Mouse (Mus musculus) liver, embryonic 13.5 days (tissue): ENCODE data around the gene Cyb561a3. TPM values are rescaled to one million over a fixed set of nuclear protein-coding genes. Genes with fewer than 3 reads are reported as not detected.
A peak's percentile ranks its signal among the peaks of the same experiment; 100 is the strongest.

Experiments
- ATAC-seq: fragments of 200-750 bp; cut with Nextera tagmentation; 2 replicates; pipeline ENCODE4 v1.8.0; 2017; ENCODE audit warnings: low read depth, mild to moderate bottlenecking, moderate number of reproducible peaks, moderate library complexity
- DNase-seq: peaks from one replicate; pipeline ENCODE4 v3.0.0; 2022
- H3K27ac ChIP-seq: fragments of 300-500 bp; sonication (generic); 2 replicates; pipeline ENCODE4 v1.5.1; 2015; ENCODE audit warnings: moderate library complexity, mild to moderate bottlenecking, inconsistent platforms
- H3K27me3 ChIP-seq: fragments of 300-500 bp; sonication (generic); 2 replicates; pipeline ENCODE4 v1.6.1; 2015; ENCODE audit warnings: mild to moderate bottlenecking, inconsistent platforms
- H3K36me3 ChIP-seq: fragments of 300-500 bp; sonication (generic); 2 replicates; pipeline ENCODE4 v1.6.1; 2015; ENCODE audit warnings: mild to moderate bottlenecking, inconsistent platforms
- H3K4me1 ChIP-seq: fragments of 300-500 bp; sonication (generic); replicated peaks from 2 replicates; pipeline ENCODE4 v1.6.1; 2015; ENCODE audit warnings: inconsistent platforms
- H3K4me2 ChIP-seq: fragments of 300-500 bp; sonication (generic); 2 replicates; pipeline ENCODE4 v1.6.1; 2015; ENCODE audit warnings: inconsistent platforms, mild to moderate bottlenecking, moderate library complexity
- H3K4me3 ChIP-seq: fragments of 300-500 bp; sonication (generic); replicated peaks from 2 replicates; pipeline ENCODE4 v1.5.1; 2015; ENCODE audit warnings: mild to moderate bottlenecking, inconsistent platforms
- H3K9ac ChIP-seq: fragments of 300-500 bp; sonication (generic); 2 replicates; pipeline ENCODE4 v1.6.1; 2015; ENCODE audit warnings: mild to moderate bottlenecking, inconsistent platforms
- H3K9me3 ChIP-seq: fragments of 300-500 bp; sonication (generic); replicated peaks from 2 replicates; pipeline ENCODE4 v1.6.1; 2016; ENCODE audit warnings: inconsistent platforms
- WGBS: fragments of 180-500 bp; shearing (Covaris S2); methylation state at CpG from one replicate; pipeline ENCODE4 v1.1.7; 2015; ENCODE audit not compliant: insufficient replicate concordance; 5-methylcytosine and 5-hydroxymethylcytosine counted together
- polyA plus RNA-seq: library from polyadenylated mRNA; unstranded; fragments of >200 nt; fragmentation: Nextera tagmentation; extraction: Ambion mirVana; gene quantifications from 2 replicates; pipeline ENCODE4 v1.2.1, GENCODE M21; 2015

Cyb561a3 gene
- polyA plus RNA-seq, 1 experiment from 2014 or later, result 10.6 TPM

- Histone ChIP-seq H3K9me3 (no peaks in the 10 kb centered on the region), H3K4me1 (peaks cover 12% of the 10 kb centered on the region; the same call in 1 of the 2 replicates), H3K9ac (no peak overlapping the region), H3K36me3 (0 out of 2 replicates have a peak, but pooled peaks cover 4% of the 10 kb centered on the region), H3K4me3 (no peak overlapping the region), H3K27me3 (no peaks in the 10 kb centered on the region), H3K27ac (no peak overlapping the region), H3K4me2 (no peak overlapping the region)
- DNase-seq (no peak), ATAC-seq (no peak)
- WGBS, result 58% methylated on average over 6 of the region's 6 CpGs
Observed at GRCm38 (mm10) chr19:10564278-10564677, 12.7 kb upstream of the Cyb561a3 start.

GRCm38 (mm10) chr19:10565217-10565616 lies 11.8 kb upstream of the Cyb561a3 start:
- WGBS, result 63% methylated on average over 4 of the region's 4 CpGs
- no peak overlapping the region for H3K4me2 ChIP-seq
- ATAC-seq (no peak), DNase-seq (no peak)
- H3K36me3 ChIP-seq, result peaks cover 9% of the 10 kb centered on the region; the same call in 1 of the 2 replicates
- H3K4me3 ChIP-seq, result no peak overlapping the region
- no peak overlapping the region for H3K9ac ChIP-seq
- H3K27ac ChIP-seq, result no peak overlapping the region; the same call in 1 of the 2 replicates
- no peaks in the 10 kb centered on the region for H3K27me3 ChIP-seq
- peaks cover 12% of the 10 kb centered on the region; the same call in 1 of the 2 replicates for H3K4me1 ChIP-seq
- H3K9me3 ChIP-seq, result no peaks in the 10 kb centered on the region

- Histone ChIP-seq H3K4me2 (no peak overlapping the region), H3K36me3 (peaks cover 49% of the 10 kb centered on the region), H3K27me3 (no peaks in the 10 kb centered on the region), H3K4me1 (peaks cover 4% of the 10 kb centered on the region; the same call in 1 of the 2 replicates), H3K9me3 (no peaks in the 10 kb centered on the region), H3K27ac (no peak overlapping the region), H3K4me3 (no peak overlapping the region), H3K9ac (no peak overlapping the region)
- ATAC-seq (no peak), DNase-seq (no peak)
- WGBS, result 90% methylated on average over 6 of the region's 6 CpGs
Observed at GRCm38 (mm10) chr19:10569627-10570026, 7.3 kb upstream of the Cyb561a3 start.

GRCm38 (mm10) chr19:10580102-10580501 lies 3.1 kb downstream of the Cyb561a3 start:
- Histone ChIP-seq H3K9me3 (no peaks in the 10 kb centered on the region), H3K4me3 (no peak overlapping the region), H3K27ac (no peak overlapping the region), H3K4me1 (peaks cover 35% of the 10 kb centered on the region), H3K4me2 (no peak overlapping the region), H3K27me3 (no peaks in the 10 kb centered on the region), H3K9ac (no peak overlapping the region), H3K36me3 (peaks cover 17% of the 10 kb centered on the region)
- DNase-seq (no peak), ATAC-seq (no peak)
- 65% methylated on average over 3 of the region's 3 CpGs for WGBS

- H3K4me3 ChIP-seq, result no peak overlapping the region
- no peaks in the 10 kb centered on the region for H3K9me3 ChIP-seq
- H3K27me3 ChIP-seq, result no peaks in the 10 kb centered on the region
- H3K27ac ChIP-seq, result no peak overlapping the region
- peaks cover 16% of the 10 kb centered on the region for H3K36me3 ChIP-seq
- DNase-seq (no peak), ATAC-seq (no peak)
- H3K4me2 ChIP-seq, result no peak overlapping the region
- no peak overlapping the region for H3K9ac ChIP-seq
- peaks cover 33% of the 10 kb centered on the region for H3K4me1 ChIP-seq
- WGBS, result 47% methylated on average over 3 of the region's 3 CpGs
Observed at GRCm38 (mm10) chr19:10580761-10581160, 3.8 kb downstream of the Cyb561a3 start.

- H3K27ac ChIP-seq, result no peak overlapping the region
Observed at GRCm38 (mm10) chr19:10581984-10582383, 5.0 kb downstream of the Cyb561a3 start.

GRCm38 (mm10) chr19:10583550-10584146 lies 6.7 kb downstream of the Cyb561a3 start:
- 71% methylated on average over 7 of the region's 7 CpGs for WGBS

More at GRCm38 (mm10) chr19:10581984-10582383, 5.0 kb downstream of the Cyb561a3 start:
- 71% methylated on average over 6 of the region's 6 CpGs for WGBS
- Histone ChIP-seq H3K9ac (no peak overlapping the region), H3K27me3 (no peaks in the 10 kb centered on the region), H3K36me3 (peaks cover 16% of the 10 kb centered on the region), H3K4me3 (no peak overlapping the region), H3K9me3 (no peaks in the 10 kb centered on the region), H3K4me1 (peaks cover 25% of the 10 kb centered on the region), H3K4me2 (no peak overlapping the region)
- ATAC-seq (no peak), DNase-seq (no peak)

GRCm38 (mm10) chr19:10585112-10585511 lies 8.1 kb downstream of the Cyb561a3 start:
- WGBS, result 80% methylated on average over 8 of the region's 8 CpGs
- Histone ChIP-seq H3K27me3 (no peaks in the 10 kb centered on the region), H3K4me2 (no peak overlapping the region), H3K9ac (no peak overlapping the region), H3K4me1 (peaks cover 17% of the 10 kb centered on the region), H3K36me3 (peaks cover 28% of the 10 kb centered on the region), H3K27ac (no peak overlapping the region), H3K4me3 (no peak overlapping the region), H3K9me3 (no peaks in the 10 kb centered on the region)
- ATAC-seq (no peak), DNase-seq (no peak)

More at GRCm38 (mm10) chr19:10583550-10584146, 6.7 kb downstream of the Cyb561a3 start:
- Histone ChIP-seq H3K4me3 (no peak overlapping the region), H3K36me3 (peaks cover 26% of the 10 kb centered on the region), H3K4me1 (peaks cover 17% of the 10 kb centered on the region), H3K4me2 (no peak overlapping the region), H3K9ac (no peak overlapping the region), H3K9me3 (no peaks in the 10 kb centered on the region), H3K27ac (no peak overlapping the region), H3K27me3 (no peaks in the 10 kb centered on the region)
- ATAC-seq, result no peak
- no peak for DNase-seq

- H3K9ac ChIP-seq, result no peak overlapping the region
- 63% methylated on average over 8 of the region's 8 CpGs for WGBS
- H3K4me3 ChIP-seq, result no peak overlapping the region
- DNase-seq (no peak), ATAC-seq (no peak)
- no peak overlapping the region for H3K4me2 ChIP-seq
- H3K9me3 ChIP-seq, result no peaks in the 10 kb centered on the region
- H3K27me3 ChIP-seq, result no peaks in the 10 kb centered on the region
- H3K27ac ChIP-seq, result peak overlapping the region; percentile 55
- H3K36me3 ChIP-seq, result peaks cover 33% of the 10 kb centered on the region
- peaks cover 17% of the 10 kb centered on the region for H3K4me1 ChIP-seq
Observed at GRCm38 (mm10) chr19:10587231-10587630, 10.3 kb downstream of the Cyb561a3 start.

GRCm38 (mm10) chr19:10589127-10589857 lies 12.3 kb downstream of the Cyb561a3 start:
- peaks cover 34% of the 10 kb centered on the region for H3K36me3 ChIP-seq
- H3K9me3 ChIP-seq, result no peaks in the 10 kb centered on the region
- H3K9ac ChIP-seq, result no peak overlapping the region
- H3K4me1 ChIP-seq, result peaks cover 17% of the 10 kb centered on the region
- WGBS, result 36% methylated on average over 5 of the region's 5 CpGs
- ATAC-seq, result no peak
- DNase-seq, result no peak
- H3K4me2 ChIP-seq, result no peak overlapping the region
- no peaks in the 10 kb centered on the region for H3K27me3 ChIP-seq
- H3K4me3 ChIP-seq, result no peak overlapping the region
- peak overlapping the region; percentile 67 for H3K27ac ChIP-seq

- Histone ChIP-seq H3K36me3 (peaks cover 39% of the 10 kb centered on the region), H3K9ac (no peak overlapping the region), H3K4me2 (no peak overlapping the region), H3K9me3 (no peaks in the 10 kb centered on the region), H3K4me1 (peaks cover 14% of the 10 kb centered on the region), H3K27me3 (no peaks in the 10 kb centered on the region), H3K4me3 (no peak overlapping the region), H3K27ac (peak overlapping the region; percentile 10; the same call in 1 of the 2 replicates)
- DNase-seq, result no peak
- ATAC-seq, result no peak
- 58% methylated on average over 3 of the region's 3 CpGs for WGBS
Observed at GRCm38 (mm10) chr19:10590301-10590700, 13.3 kb downstream of the Cyb561a3 start.
